ENCODE assay signal across 9 mouse cellular contexts in the genomic region with DNA sequence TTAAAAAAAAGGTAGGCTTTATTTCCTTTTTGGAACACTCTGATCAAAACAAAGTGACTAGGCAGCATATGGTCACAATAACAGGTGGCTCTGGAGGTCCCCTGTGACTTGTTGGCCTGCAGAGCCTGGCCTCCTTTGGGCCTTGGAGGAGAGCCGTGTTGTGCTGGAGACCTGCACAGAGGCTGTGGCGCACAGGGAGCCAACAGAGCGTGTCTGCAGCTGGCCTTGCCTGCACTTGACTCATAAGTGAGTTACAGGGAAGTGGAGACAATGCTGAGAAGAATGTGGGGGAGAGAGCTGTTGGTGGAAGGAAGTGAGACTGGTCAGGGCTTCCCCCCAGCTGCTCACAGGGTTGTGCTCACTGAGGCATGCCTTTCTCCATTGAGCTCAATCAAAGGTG.
DNase-seq lines count a peak whose midpoint lies in the region; ATAC-seq and TF ChIP-seq lines count a peak whose summit lies in the region.
"Had no signal": no experiment of that assay in that cellular context is flagged by ENCODE, and none has a peak within 500 bp of the region (broad histone marks: within the 10 kb centered on the region; RNA-seq: fewer than 3 reads in every experiment).

No protein-coding gene starts in this region.

- TF ChIP-seq EP300 in liver, postnatal 0 days (IDR thresholded peaks at IDR 0.05; ENCODE audit: low read depth), result no peak

- no peak overlapping the region for H3K4me3 ChIP-seq in hindbrain, embryonic 10.5 days
- no peak overlapping the region for H3K4me3 ChIP-seq in hindbrain, embryonic 13.5 days
- no peak overlapping the region for H3K4me3 ChIP-seq in liver, postnatal 0 days (ENCODE audit: low read depth, low read length)
- H3K4me3 ChIP-seq: hindbrain, embryonic 15.5 days had no signal

- H3K4me1 ChIP-seq in hindbrain, embryonic 10.5 days (replicated peaks), result peaks cover 11% of the 10 kb centered on the region
- H3K4me1 ChIP-seq in hindbrain, embryonic 13.5 days (replicated peaks), result peaks cover 8% of the 10 kb centered on the region; the same call in 1 of the 2 replicates
- H3K4me1 ChIP-seq in liver, postnatal 0 days (ENCODE audit: insufficient read depth), result no peaks in the 10 kb centered on the region; the same call in 1 of the 2 replicates

- peaks cover 4% of the 10 kb centered on the region; the same call in 1 of the 2 replicates for H3K27me3 ChIP-seq in hindbrain, embryonic 10.5 days (ENCODE audit: insufficient read depth, poor library complexity, severe bottlenecking)
- no peaks in the 10 kb centered on the region for H3K27me3 ChIP-seq in hindbrain, embryonic 13.5 days
- H3K27me3 ChIP-seq in liver, postnatal 0 days (ENCODE audit: insufficient read depth, low read length), result no peaks in the 10 kb centered on the region
- H3K27me3 ChIP-seq: hindbrain, embryonic 15.5 days had no signal

- H3K4me2 ChIP-seq in hindbrain, embryonic 13.5 days, result no peak overlapping the region
- no peak overlapping the region for H3K4me2 ChIP-seq in liver, postnatal 0 days (ENCODE audit: low read depth, low read length)
- H3K4me2 ChIP-seq: hindbrain, embryonic 15.5 days had no signal

- WGBS in hindbrain, embryonic 10.5 days, result 40% methylated on average over 3 of the region's 3 CpGs
- 15% methylated on average over 3 of the region's 3 CpGs for WGBS in hindbrain, embryonic 13.5 days
- WGBS in liver, postnatal 0 days (ENCODE audit: insufficient replicate concordance), result 28% methylated on average over 3 of the region's 3 CpGs

- intact Hi-C loops in heart, postnatal 25 days (cut with DNase I), result no loop called here

- peak overlapping the region; percentile 76 for H3K27ac ChIP-seq in hindbrain, embryonic 10.5 days
- H3K27ac ChIP-seq in hindbrain, embryonic 13.5 days, result no peak overlapping the region
- H3K27ac ChIP-seq in liver, postnatal 0 days (ENCODE audit: low read depth), result 0 out of 2 replicates have a peak overlapping the region, but pooled peaks have one; percentile 16
- H3K27ac ChIP-seq: hindbrain, embryonic 15.5 days had no signal

- TF ChIP-seq CTCF in liver, postnatal 0 days (IDR thresholded peaks at IDR 0.05; ENCODE audit: low read depth), result no peak

- DNase-seq in hindbrain, embryonic 10.5 days (ENCODE audit: low spot score), result peak; percentile 49
- DNase-seq in cerebellum, postnatal 25 days, result peak; percentile 58 to 64
- DNase-seq in heart, postnatal 25 days (ENCODE audit: low spot score), result peak; percentile 73
- peak; percentile 62 for DNase-seq in liver, postnatal 0 days
- peak; percentile 12 to 79 for DNase-seq in spleen, postnatal 10 days (ENCODE audit: low spot score in 2 of 2)
- DNase-seq in left cerebral cortex, adult 9 months (ENCODE audit: low spot score in 2 of 2), result no peak

- no peaks in the 10 kb centered on the region for H3K36me3 ChIP-seq in hindbrain, embryonic 10.5 days
- H3K36me3 ChIP-seq in hindbrain, embryonic 13.5 days, result no peaks in the 10 kb centered on the region
- H3K36me3 ChIP-seq in liver, postnatal 0 days (replicated peaks; ENCODE audit: insufficient read depth, low read length), result no peaks in the 10 kb centered on the region
- H3K36me3 ChIP-seq: hindbrain, embryonic 15.5 days had no signal

- H3K9ac ChIP-seq in hindbrain, embryonic 13.5 days, result no peak overlapping the region
- H3K9ac ChIP-seq in liver, postnatal 0 days (replicated peaks), result no peak overlapping the region
- H3K9ac ChIP-seq: hindbrain, embryonic 15.5 days had no signal

- no peak for ATAC-seq in hindbrain, embryonic 13.5 days (ENCODE audit: low FRiP score)
- ATAC-seq in CD4-positive, CD25-positive, alpha-beta regulatory T cell, adult 4 months, result peak; percentile 47
- peak; percentile 83 for ATAC-seq in liver, postnatal 0 days

- no peaks in the 10 kb centered on the region for H3K9me3 ChIP-seq in hindbrain, embryonic 10.5 days
- H3K9me3 ChIP-seq in hindbrain, embryonic 13.5 days, result 0 out of 2 replicates have a peak, but pooled peaks cover 4% of the 10 kb centered on the region
- no peaks in the 10 kb centered on the region for H3K9me3 ChIP-seq in liver, postnatal 0 days (ENCODE audit: low read length)
- H3K9me3 ChIP-seq: hindbrain, embryonic 15.5 days had no signal

Comparison
In these comparisons a context has a peak if more than half of its experiments do, and no peak if none do; other contexts are left out.
1. DNase-seq: peak in hindbrain, embryonic 10.5 days (single experiment), cerebellum, postnatal 25 days (2 of 2), heart, postnatal 25 days (single experiment), liver, postnatal 0 days (single experiment) and spleen, postnatal 10 days (2 of 2); none in left cerebral cortex, adult 9 months (0 of 2).